Mouse (Mus musculus): ENCODE results near the gene Tlr7. TPM values are rescaled to one million over a fixed set of nuclear protein-coding genes. Genes with fewer than 3 reads are reported as not detected.

Gene Tlr7
- polyA plus RNA-seq, 1 experiment from 2014 or later, result not detected

DNA sequence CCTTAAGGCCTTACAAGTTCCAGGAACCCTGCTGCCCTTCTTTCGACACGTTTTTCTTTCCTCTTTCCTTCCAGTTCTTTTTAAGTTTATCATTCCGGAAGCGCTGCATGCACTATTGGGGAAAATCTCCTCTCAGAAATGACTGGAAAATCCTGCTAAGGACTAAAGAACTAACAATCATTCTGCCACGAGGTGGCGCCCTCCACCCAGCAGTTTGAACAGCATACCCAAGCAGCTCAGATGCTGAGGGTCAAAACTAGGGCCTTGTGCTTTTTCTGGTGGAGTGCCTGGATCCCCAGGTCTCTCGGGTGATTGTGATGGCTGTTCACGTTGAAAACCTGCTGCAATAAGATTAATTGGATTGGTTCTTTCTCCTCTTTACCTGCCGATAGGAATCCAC, 53.4 kb downstream of the Tlr7 start:
- in situ Hi-C loops (cut with MboI; ENCODE audit: low pct_unique_long_range_greater_than_20kb), result loop anchor here (10.0 to 25.0 kb wide), 2 partner anchors 1660 to 1808 kb away; no protein-coding TSS in a partner anchor
- H3K27me3 ChIP-seq, result peaks cover 11% of the 10 kb centered on the region
- ChIA-PET POLR2A (no interaction called here), CTCF (interaction anchor here (1.2 to 1.8 kb wide), 5 partner anchors 11 to 599 kb away, joined by 3 to 5 read pairs (median 4); no protein-coding TSS in a partner anchor)
- peak; percentile 86 for TF ChIP-seq CTCF (IDR thresholded peaks at IDR 0.05)
- ATAC-seq (peak; percentile 44), DNase-seq (ENCODE audit: low read depth, low spot score) (no peak)

DNA sequence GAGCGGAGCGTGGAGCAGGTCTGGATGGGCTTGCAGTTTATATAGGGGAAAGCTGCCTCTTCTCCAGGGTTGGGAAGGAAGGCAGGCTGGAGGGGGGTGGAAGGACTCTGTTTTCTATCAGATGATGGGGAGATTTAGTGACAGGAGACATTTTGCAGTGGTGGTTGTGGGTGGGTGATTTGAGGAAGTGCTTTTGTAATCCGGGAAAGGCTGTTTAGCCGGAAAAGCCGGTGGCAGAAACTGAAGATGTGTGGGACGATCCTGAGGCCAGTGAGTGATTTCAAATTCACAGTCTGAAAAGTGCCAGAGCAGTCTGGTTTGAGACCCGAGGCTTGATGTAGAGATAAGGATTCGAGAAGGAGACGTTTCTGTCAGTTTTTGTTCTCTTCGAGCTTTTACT, 53.8 kb downstream of the Tlr7 start:
- DNase-seq (ENCODE audit: low read depth, low spot score) (no peak), ATAC-seq (no peak)
- H3K27me3 ChIP-seq, result peaks cover 7% of the 10 kb centered on the region
- no peak for TF ChIP-seq CTCF (IDR thresholded peaks at IDR 0.05)
- ChIA-PET CTCF (interaction anchor here (1.2 to 1.8 kb wide), 5 partner anchors 10 to 598 kb away, joined by 3 to 5 read pairs (median 4); no protein-coding TSS in a partner anchor), POLR2A (no interaction called here)
- in situ Hi-C loops (cut with MboI; ENCODE audit: low pct_unique_long_range_greater_than_20kb), result loop anchor here (10.0 to 25.0 kb wide), 2 partner anchors 1661 to 1808 kb away; no protein-coding TSS in a partner anchor

DNA sequence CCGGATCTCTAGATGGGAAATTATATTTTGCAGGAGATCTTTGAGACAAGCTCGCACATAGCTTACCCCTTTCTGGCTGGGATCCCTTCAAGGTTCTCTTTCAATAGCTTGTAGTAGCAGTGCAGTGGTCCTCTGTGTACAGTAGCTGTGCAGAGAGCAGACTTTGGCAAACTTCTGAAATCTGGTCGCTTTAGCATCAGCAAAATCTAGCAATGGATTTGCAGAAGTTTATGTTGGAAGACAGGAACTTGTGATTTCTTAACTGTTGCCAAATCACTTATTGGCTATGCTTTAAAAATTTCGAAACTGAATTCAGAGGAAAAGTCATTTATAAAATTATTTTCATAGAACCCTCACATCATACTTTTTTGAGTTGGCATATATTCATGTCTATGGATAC, 66.3 kb downstream of the Tlr7 start, which contains the start of gene Tlr8:
Gene Tlr8, minus strand, starts transcription at position 244 of the 400 bp plus-strand sequence.
- POLR2A ChIA-PET, result no interaction called here
- in situ Hi-C loops (cut with MboI; ENCODE audit: low pct_unique_long_range_greater_than_20kb), result no loop called here
- no peak for ATAC-seq
- CTCF ChIA-PET, result interaction anchor here (1.6 kb wide), 1 partner anchor 26 kb away, joined by 3 read pairs; no protein-coding TSS in a partner anchor
- no peak for TF ChIP-seq CTCF (IDR thresholded peaks at IDR 0.05)
- no peak for DNase-seq (ENCODE audit: low read depth, low spot score)
- H3K27me3 ChIP-seq, result peaks cover 29% of the 10 kb centered on the region

DNA sequence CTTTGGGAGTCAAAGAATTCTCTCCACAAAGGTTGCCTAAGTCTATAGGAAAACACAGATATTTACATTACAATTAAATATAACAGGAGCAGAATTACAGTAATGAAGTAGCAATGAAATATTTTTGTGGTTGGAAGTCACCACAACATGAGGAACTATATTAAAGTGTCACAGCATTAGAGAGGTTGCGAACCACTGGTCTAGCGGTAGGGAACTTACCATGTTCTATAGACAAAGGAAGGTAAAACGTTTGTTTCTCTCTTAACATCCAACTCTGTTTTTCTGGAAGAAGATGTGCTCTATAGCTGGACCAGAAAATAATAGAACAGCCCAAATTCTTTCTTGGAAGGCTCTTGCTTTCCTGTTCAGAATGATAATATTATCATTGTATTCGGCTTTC, 66.8 kb downstream of the Tlr7 start:
- POLR2A ChIA-PET, result no interaction called here
- in situ Hi-C loops (cut with MboI; ENCODE audit: low pct_unique_long_range_greater_than_20kb), result no loop called here
- CTCF ChIA-PET, result no interaction called here
- H3K27me3 ChIP-seq, result peaks cover 29% of the 10 kb centered on the region
- ATAC-seq (no peak), DNase-seq (ENCODE audit: low read depth, low spot score) (no peak)
- TF ChIP-seq CTCF (IDR thresholded peaks at IDR 0.05), result no peak

Other genes starting within 250 kb of the Tlr7 start
- gene Tmsb4x, start 121.2 kb downstream of the Tlr7 start, polyA plus RNA-seq (2021), result 1,635 TPM
- not detected for gene Tlr8, start 66.2 kb downstream of the Tlr7 start, polyA plus RNA-seq (2021)
- 52.3 TPM for gene Prps2, start 52.2 kb upstream of the Tlr7 start, polyA plus RNA-seq (2021)